8 mouse cellular contexts compared by ENCODE assay signal in genomic region chr7:115666686-115667382, GRCm38 (mm10).
A peak's percentile ranks its signal among the peaks of the same experiment; 100 is the strongest.
DNase-seq lines count a peak whose midpoint lies in the region; ATAC-seq lines count a peak whose summit lies in the region.

No protein-coding gene starts in this region.

- no peak overlapping the region for H3K4me3 ChIP-seq in liver, embryonic 11.5 days (ENCODE audit: low read depth, low read length)
- peak overlapping the region; percentile 30 for H3K4me3 ChIP-seq in forebrain, embryonic 16.5 days (replicated peaks; ENCODE audit: low read length)
- H3K4me3 ChIP-seq in limb, embryonic 13.5 days: peak overlapping the region; percentile 28
- peak overlapping the region; percentile 10; the same call in 1 of the 2 replicates for H3K4me3 ChIP-seq in stomach, embryonic 15.5 days (replicated peaks)

- ATAC-seq in liver, embryonic 11.5 days (replicated peaks; ENCODE audit: low FRiP score): no peak
- peak; percentile 69; the same call in 1 of the 2 replicates for ATAC-seq in forebrain, embryonic 16.5 days
- ATAC-seq in limb, embryonic 13.5 days (ENCODE audit: low FRiP score, low read depth): no peak
- no peak for ATAC-seq in stomach, embryonic 15.5 days (ENCODE audit: insufficient read depth, low FRiP score, low read depth)

- H3K9me3 ChIP-seq in liver, embryonic 11.5 days (ENCODE audit: control insufficient read depth, low read length): no peaks in the 10 kb centered on the region
- no peaks in the 10 kb centered on the region for H3K9me3 ChIP-seq in forebrain, embryonic 16.5 days (ENCODE audit: control insufficient read depth, low read length)
- H3K9me3 ChIP-seq in limb, embryonic 13.5 days: no peaks in the 10 kb centered on the region
- no peaks in the 10 kb centered on the region for H3K9me3 ChIP-seq in stomach, embryonic 15.5 days

- H3K36me3 ChIP-seq in liver, embryonic 11.5 days (ENCODE audit: control insufficient read depth, insufficient read depth, low read length): no peaks in the 10 kb centered on the region
- no peaks in the 10 kb centered on the region for H3K36me3 ChIP-seq in forebrain, embryonic 16.5 days (ENCODE audit: control insufficient read depth, insufficient read depth)
- H3K36me3 ChIP-seq in limb, embryonic 13.5 days: no peaks in the 10 kb centered on the region
- no peaks in the 10 kb centered on the region for H3K36me3 ChIP-seq in stomach, embryonic 15.5 days

- H3K27ac ChIP-seq in liver, embryonic 11.5 days (ENCODE audit: low read depth, low read length): no peak overlapping the region
- no peak overlapping the region; the same call in 1 of the 2 replicates for H3K27ac ChIP-seq in forebrain, embryonic 16.5 days (ENCODE audit: low read length)
- H3K27ac ChIP-seq in limb, embryonic 13.5 days: peak overlapping the region; percentile 3; the same call in 1 of the 2 replicates
- no peak overlapping the region for H3K27ac ChIP-seq in stomach, embryonic 15.5 days

- H3K9ac ChIP-seq in liver, embryonic 11.5 days (ENCODE audit: low read depth, low read length): no peak overlapping the region
- peak overlapping the region; percentile 44 for H3K9ac ChIP-seq in forebrain, embryonic 16.5 days (replicated peaks; ENCODE audit: low read depth, low read length)
- no peak overlapping the region for H3K9ac ChIP-seq in limb, embryonic 13.5 days
- no peak overlapping the region for H3K9ac ChIP-seq in stomach, embryonic 15.5 days

- no peaks in the 10 kb centered on the region for H3K27me3 ChIP-seq in liver, embryonic 11.5 days (replicated peaks; ENCODE audit: control insufficient read depth, insufficient read depth, low read length)
- no peaks in the 10 kb centered on the region for H3K27me3 ChIP-seq in forebrain, embryonic 16.5 days (replicated peaks; ENCODE audit: control insufficient read depth, insufficient read depth, low read length)
- peaks cover 10% of the 10 kb centered on the region; the same call in 1 of the 2 replicates for H3K27me3 ChIP-seq in limb, embryonic 13.5 days
- no peaks in the 10 kb centered on the region for H3K27me3 ChIP-seq in stomach, embryonic 15.5 days (replicated peaks)

- no peaks in the 10 kb centered on the region for H3K4me1 ChIP-seq in liver, embryonic 11.5 days (replicated peaks; ENCODE audit: control insufficient read depth, insufficient read depth, low read length)
- peaks cover 30% of the 10 kb centered on the region for H3K4me1 ChIP-seq in forebrain, embryonic 16.5 days (replicated peaks; ENCODE audit: control insufficient read depth, insufficient read depth, low read length)
- H3K4me1 ChIP-seq in limb, embryonic 13.5 days: peaks cover 49% of the 10 kb centered on the region
- H3K4me1 ChIP-seq in stomach, embryonic 15.5 days: 0 out of 2 replicates have a peak, but pooled peaks cover 7% of the 10 kb centered on the region

- peak overlapping the region; percentile 28 for H3K4me2 ChIP-seq in liver, embryonic 11.5 days
- H3K4me2 ChIP-seq in forebrain, embryonic 16.5 days (ENCODE audit: low read length): peak overlapping the region; percentile 62
- H3K4me2 ChIP-seq in limb, embryonic 13.5 days (replicated peaks): peak overlapping the region; percentile 59
- H3K4me2 ChIP-seq in stomach, embryonic 15.5 days: peak overlapping the region; percentile 42

- 58% methylated on average over 18 of the region's 18 CpGs for WGBS in liver, embryonic 11.5 days
- WGBS in forebrain, embryonic 16.5 days: 11% methylated on average over 18 of the region's 18 CpGs
- WGBS in limb, embryonic 13.5 days: 11% methylated on average over 18 of the region's 18 CpGs
- WGBS in stomach, embryonic 15.5 days: 28% methylated on average over 18 of the region's 18 CpGs

- no peak for DNase-seq in liver, embryonic 11.5 days (ENCODE audit: low spot score)
- no peak for DNase-seq in liver
- no peak for DNase-seq in ovary, postnatal 14 days (ENCODE audit: low spot score)
- DNase-seq in ovary, postnatal 10 days (ENCODE audit: low spot score): no peak
- no peak for DNase-seq in cerebellum, adult 9-11 months
